Mouse (Mus musculus) kidney, postnatal 36 days (tissue): Measurements from ENCODE around the gene Hist1h2bm.

ENCODE experiments used
- DNase-seq, 2 experiments: peaks; one replicate each; pipeline ENCODE4 v3.0.0; 2021 to 2022; ENCODE audit warnings: mixed read lengths in 2 of 2

The Hist1h2bm gene

GRCm38 (mm10) chr13:21729544-21729943 lies 7.7 kb downstream of the Hist1h2bm start:
- DNase-seq, result no peak

DNA sequence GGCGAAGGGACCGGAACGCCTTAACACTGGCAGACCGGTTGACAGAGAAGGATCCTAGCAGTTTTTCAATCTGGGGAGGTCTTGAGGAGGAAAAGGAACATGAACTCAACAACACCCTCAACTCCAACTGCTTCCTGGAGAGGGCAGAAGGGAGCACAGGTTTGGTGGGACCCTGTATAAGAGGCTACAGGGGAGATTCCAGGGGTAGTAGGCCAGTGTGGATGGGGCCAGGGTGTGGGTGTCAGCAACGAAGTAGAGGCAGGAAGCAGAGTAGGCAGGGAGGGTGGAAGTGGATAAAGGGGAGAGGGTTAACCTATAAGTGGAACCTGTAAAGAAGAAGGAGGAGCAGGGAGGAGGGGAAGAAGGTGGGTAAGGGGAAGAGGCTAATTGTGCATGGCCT lies 11.6 kb downstream of the Hist1h2bm start:
- DNase-seq, result no peak

DNA sequence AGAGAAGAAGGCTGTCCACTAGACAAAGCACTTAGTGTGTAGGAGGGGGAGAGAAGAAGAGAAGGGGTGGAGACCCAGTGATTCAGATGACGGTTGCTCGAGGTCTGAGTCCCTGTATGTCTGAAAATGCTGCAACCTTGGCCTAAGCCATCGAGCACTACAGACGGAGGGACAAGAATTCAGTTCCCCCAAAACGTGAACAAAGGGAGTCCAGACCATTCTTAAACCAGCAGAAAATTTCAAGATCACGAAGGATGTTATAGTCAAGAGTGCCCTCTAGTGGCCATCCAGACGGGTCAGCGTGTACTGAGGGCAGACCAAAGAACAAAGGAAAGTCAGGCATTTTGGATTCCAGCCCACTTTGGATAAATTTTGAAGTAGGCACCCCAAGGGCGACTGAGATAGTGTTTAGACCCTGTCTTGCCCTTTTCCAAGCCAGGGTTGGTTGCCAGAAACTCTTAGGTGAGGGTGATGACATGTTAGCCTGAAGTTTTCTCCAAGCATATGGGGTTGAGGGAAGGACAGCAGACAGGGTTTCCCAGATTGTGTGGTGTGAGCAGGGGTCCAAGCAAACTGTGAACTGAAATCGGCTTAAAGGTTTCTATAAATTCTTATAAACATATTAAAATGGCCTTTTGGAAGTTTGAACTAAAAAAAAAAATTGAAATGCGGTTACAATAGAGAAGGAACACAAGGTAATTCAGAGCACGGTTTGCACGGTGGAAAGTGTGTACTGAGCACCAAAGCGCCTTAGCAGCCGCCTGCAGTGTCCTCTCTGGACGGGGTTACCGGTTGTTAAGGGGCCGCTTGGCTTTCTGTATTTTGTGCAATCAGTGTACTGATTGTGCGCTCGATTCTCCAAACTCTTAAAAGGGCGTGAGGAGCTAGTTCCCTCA lies 12.4 kb downstream of the Hist1h2bm start:
- peak; percentile 79 to 82 for DNase-seq

- peak; percentile 50 to 75 for DNase-seq
These were observed 13.3 kb downstream of the Hist1h2bm start, which contains the start of gene Hist1h4j for GRCm38 (mm10) chr13:21734906-21735767. Gene Hist1h4j, plus strand, starts transcription at chr13:21735064.

DNA sequence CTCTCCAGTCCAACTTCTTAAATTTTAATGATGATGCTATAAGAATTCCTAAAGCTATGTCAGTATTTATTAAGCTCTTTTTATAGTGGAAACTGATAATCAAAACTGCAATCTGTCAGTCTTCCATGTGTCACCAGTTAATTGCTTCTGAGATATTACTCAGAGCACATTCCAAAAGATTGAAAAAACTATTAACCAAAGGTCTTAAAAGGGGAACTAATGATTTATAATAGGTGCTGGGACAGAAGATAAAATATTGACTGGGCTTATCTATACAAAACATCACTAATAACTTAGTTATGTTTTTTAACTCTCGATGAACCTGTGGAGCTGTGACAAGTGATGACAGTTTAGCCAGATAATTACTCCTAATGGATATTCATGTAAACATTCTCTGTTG lies 23.2 kb downstream of the Hist1h2bm start:
- no peak for DNase-seq

- no peak for DNase-seq
These were observed 27.7 kb downstream of the Hist1h2bm start for GRCm38 (mm10) chr13:21749387-21750158.

- peak; percentile 84 to 90 for DNase-seq
These were observed 28.5 kb downstream of the Hist1h2bm start, which contains the start of gene Hist1h4k for GRCm38 (mm10) chr13:21750159-21751017. Gene Hist1h4k, minus strand, starts transcription at chr13:21750505.

DNA sequence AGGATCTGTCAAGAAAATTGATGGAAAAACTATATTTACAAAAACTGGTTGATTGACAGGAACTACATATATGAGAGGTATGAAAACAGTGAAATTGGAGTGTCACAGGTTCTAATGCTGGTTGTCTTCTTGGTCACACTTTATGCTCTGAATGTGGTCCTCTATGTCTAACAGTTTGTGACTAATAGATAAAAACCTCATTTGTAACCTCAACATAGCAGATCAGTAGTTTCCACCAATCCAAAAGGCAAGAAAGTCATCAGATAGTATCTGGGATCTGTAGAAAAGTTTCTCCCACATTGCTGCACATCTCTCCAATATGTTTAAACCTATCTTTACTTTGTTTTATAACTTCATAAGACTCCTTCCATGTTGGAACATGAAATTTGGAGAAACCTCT lies 29.6 kb downstream of the Hist1h2bm start:
- no peak for DNase-seq

DNA sequence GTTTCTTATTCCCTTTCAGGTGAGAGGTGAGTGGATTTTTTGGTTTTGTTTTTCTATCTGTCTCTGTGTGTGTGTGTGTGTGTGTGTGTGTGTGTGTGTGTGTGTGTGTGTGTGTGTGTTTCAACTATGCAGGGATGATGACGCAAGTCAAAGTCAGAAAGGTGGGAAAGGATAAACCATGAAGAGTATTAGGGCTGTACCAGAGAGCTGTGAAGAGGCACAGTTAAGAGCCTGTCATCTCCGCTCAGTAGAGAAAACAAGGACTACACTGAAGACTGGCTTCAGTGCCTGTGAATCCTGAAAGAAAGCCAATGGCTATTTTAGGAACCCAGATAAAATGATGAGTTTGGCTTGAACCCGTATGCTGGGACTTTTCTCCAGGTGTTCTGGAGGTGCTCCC lies 30.0 kb downstream of the Hist1h2bm start:
- DNase-seq, result no peak

DNA sequence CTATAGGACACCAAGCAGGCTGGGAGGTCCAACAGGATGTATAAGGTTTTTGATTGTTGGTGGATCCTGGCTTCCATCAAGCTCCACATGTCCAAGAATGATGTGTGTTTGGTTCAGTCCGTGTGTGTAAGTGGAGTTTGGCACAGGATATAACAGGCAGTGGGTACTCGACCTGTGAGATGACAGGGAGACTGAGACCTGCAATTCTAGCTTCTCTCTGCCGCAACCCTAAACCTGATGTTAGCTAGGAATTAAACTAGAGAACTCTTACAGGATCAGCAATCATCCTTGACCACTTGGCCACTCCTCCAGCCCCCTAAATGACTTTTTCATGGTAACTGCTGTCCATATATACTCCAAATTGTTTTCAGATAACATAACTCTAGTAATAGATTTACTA lies 30.5 kb downstream of the Hist1h2bm start:
- no peak for DNase-seq

DNA sequence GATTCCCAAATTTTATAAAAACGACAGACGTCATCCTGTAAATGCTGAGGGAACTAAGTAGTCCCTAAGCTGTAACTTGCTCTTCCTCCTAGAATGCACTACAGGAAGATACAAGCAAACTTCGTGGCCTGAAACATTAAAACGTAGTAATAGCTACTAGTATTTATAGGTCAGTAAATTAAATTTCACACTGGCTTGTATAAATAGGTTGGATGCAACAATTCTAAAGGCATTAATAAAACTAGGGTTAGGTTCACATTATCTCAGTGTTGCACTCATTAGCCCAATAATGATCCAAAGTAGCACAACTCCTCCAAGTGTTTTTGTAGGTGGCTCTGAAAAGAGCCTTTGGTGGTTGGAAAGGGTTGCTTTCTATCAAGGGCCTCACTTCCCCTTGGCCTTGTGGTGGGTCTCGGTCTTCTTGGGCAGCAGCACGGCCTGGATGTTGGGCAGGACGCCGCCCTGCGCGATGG lies 31.2 kb downstream of the Hist1h2bm start:
- DNase-seq, result no peak

DNA sequence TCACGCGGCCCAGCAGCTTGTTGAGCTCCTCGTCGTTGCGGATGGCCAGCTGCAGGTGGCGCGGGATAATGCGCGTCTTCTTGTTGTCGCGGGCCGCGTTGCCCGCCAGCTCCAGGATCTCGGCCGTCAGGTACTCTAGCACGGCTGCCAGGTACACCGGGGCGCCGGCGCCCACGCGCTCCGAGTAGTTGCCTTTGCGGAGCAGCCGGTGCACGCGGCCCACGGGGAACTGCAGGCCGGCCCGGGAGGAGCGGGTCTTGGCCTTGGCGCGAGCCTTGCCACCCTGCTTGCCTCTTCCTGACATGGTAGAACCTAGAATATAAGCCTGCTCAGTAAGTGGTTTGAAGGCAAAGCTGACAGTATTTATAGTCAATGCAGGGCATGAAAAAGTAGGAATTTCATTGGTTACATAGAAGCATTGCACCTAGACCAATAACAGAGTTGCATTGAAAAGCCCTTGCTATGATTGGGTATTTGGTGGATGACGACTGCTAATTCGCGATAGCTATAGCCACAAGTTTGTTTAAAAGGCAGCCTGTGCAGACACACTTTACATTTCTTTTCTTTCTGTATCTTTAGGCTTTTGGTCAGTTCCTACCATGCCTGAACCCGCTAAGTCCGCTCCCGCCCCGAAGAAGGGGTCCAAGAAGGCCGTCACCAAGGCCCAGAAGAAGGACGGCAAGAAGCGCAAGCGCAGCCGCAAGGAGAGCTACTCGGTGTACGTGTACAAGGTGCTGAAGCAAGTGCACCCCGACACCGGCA lies 31.9 kb downstream of the Hist1h2bm start, which contains the start of the genes Hist1h2ak and Hist1h2bn:
Gene Hist1h2ak (minus strand): TSS at position 304 of the 762 bp plus-strand sequence.
Gene Hist1h2bn (plus strand): TSS at position 600 of the 762 bp plus-strand sequence.
- DNase-seq, result peak; percentile 47 to 83

GRCm38 (mm10) chr13:21754294-21755001 lies 32.6 kb downstream of the Hist1h2bm start:
- peak in 1 of 2 experiments; percentile 48 for DNase-seq

DNA sequence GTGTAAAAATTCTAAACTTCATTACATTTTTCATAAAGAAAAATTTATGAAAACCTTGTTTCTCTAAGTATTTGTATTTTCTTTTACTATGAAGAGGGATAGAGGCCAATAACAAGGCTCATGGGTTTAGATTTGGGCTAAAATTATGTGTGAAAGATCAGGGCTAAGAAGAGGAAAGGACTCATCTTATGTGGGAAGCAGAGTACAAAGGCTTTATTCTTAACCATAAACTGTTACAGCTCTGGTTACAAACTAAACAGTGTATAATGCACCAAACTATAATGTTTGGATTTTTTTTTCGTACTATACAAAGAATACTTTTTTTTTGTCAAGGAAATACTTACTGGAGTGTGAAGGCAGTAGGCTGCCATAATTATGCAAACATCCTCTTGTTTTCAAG lies 33.9 kb downstream of the Hist1h2bm start:
- no peak for DNase-seq
